Mouse (Mus musculus): Measurements from ENCODE around the gene Il21.
A peak's percentile ranks its signal among the peaks of the same experiment; 100 is the strongest.

Gene Il21

GRCm38 (mm10) chr3:37232586-37233222 lies at the start of gene Il21:
TSS of gene Il21 (minus strand) at chr3:37232636.
- DNase-seq (ENCODE audit: low read depth, low spot score), result no peak

GRCm38 (mm10) chr3:37280871-37281270 lies 48.4 kb upstream of the Il21 start:
- DNase-seq (ENCODE audit: low read depth, low spot score), result peak; percentile 36

GRCm38 (mm10) chr3:37280221-37280620 lies 47.8 kb upstream of the Il21 start:
- DNase-seq (ENCODE audit: low read depth, low spot score), result no peak

GRCm38 (mm10) chr3:37274661-37275060 lies 42.2 kb upstream of the Il21 start:
- peak; percentile 17 for DNase-seq (ENCODE audit: low read depth, low spot score)

- peak; percentile 36 for DNase-seq (ENCODE audit: low read depth, low spot score)
Observed at GRCm38 (mm10) chr3:37273092-37273491, 40.7 kb upstream of the Il21 start.

- DNase-seq (ENCODE audit: low read depth, low spot score), result peak; percentile 83
Observed at GRCm38 (mm10) chr3:37271209-37271608, 38.8 kb upstream of the Il21 start.

GRCm38 (mm10) chr3:37269926-37270325 lies 37.5 kb upstream of the Il21 start:
- no peak for DNase-seq (ENCODE audit: low read depth, low spot score)

GRCm38 (mm10) chr3:37268338-37268737 lies 35.9 kb upstream of the Il21 start:
- peak; percentile 44 for DNase-seq (ENCODE audit: low read depth, low spot score)

- DNase-seq (ENCODE audit: low read depth, low spot score), result peak; percentile 41
Observed at GRCm38 (mm10) chr3:37259331-37259999, 27.0 kb upstream of the Il21 start.

- no peak for DNase-seq (ENCODE audit: low read depth, low spot score)
Observed at GRCm38 (mm10) chr3:37257776-37258175, 25.3 kb upstream of the Il21 start.

GRCm38 (mm10) chr3:37250967-37251366 lies 18.5 kb upstream of the Il21 start:
- DNase-seq (ENCODE audit: low read depth, low spot score), result no peak

- no peak for DNase-seq (ENCODE audit: low read depth, low spot score)
Observed at GRCm38 (mm10) chr3:37235025-37235424, 2.6 kb upstream of the Il21 start.

GRCm38 (mm10) chr3:37231153-37231552 lies 1.3 kb downstream of the Il21 start:
- no peak for DNase-seq (ENCODE audit: low read depth, low spot score)

GRCm38 (mm10) chr3:37229082-37229829 lies 3.2 kb downstream of the Il21 start:
- no peak for DNase-seq (ENCODE audit: low read depth, low spot score)

GRCm38 (mm10) chr3:37225124-37225523 lies 7.3 kb downstream of the Il21 start:
- DNase-seq (ENCODE audit: low read depth, low spot score), result no peak

GRCm38 (mm10) chr3:37219071-37219470 lies 13.4 kb downstream of the Il21 start:
- peak; percentile 66 for DNase-seq (ENCODE audit: low read depth, low spot score)

GRCm38 (mm10) chr3:37205226-37205800 lies 27.1 kb downstream of the Il21 start:
- DNase-seq (ENCODE audit: low read depth, low spot score), result peak; percentile 76

GRCm38 (mm10) chr3:37204556-37204955 lies 27.9 kb downstream of the Il21 start:
- peak; percentile 62 for DNase-seq (ENCODE audit: low read depth, low spot score)

- peak; percentile 90 for DNase-seq (ENCODE audit: low read depth, low spot score)
Observed at GRCm38 (mm10) chr3:37203984-37204428, 28.4 kb downstream of the Il21 start.

- DNase-seq (ENCODE audit: low read depth, low spot score), result no peak
Observed at GRCm38 (mm10) chr3:37202856-37203255, 29.6 kb downstream of the Il21 start.

- peak; percentile 25 for DNase-seq (ENCODE audit: low read depth, low spot score)
Observed at GRCm38 (mm10) chr3:37201122-37201916, 31.1 kb downstream of the Il21 start.

Data from CD4-positive, CD25-positive, alpha-beta regulatory T cell, adult 2 months (primary cell).